Mouse (Mus musculus): ENCODE measurements at regions not wholly inside any gene's neighbourhood (a gene's known extent, or its start where the extent isn't known, plus 50 kb on each side); places are given as distances from the start of the nearest gene placed in this dataset.
"Not testable (repeated sequence)": the region's sequence is repeated elsewhere in the genome, so short reads cannot be mapped to it uniquely, and the experiment has no call there.

DNA sequence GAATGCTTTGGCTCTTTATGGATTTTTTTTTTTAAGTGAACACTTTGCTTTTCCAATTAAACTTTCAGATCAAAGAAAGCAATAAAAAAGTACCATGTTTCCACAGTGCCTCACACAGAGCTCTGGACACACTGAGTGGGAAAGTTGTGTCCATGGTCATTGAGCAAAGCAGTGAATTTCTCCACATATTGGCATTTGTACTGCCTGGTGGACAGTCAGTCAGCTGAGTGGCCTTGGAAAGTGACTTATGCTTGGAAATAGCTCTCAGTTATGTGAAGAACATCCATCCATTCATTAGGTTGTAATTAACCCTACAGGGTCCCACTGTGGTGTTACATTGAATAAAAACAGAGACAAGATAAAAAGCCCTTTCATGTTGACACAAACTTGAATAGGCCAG is 373.8 kb upstream of the Arid1b start:
- Histone ChIP-seq H3K9me3 (replicated peaks) (no peaks in the 10 kb centered on the region), H3K4me3 (no peak overlapping the region), H3K27ac (no peak overlapping the region), H3K9ac (no peak overlapping the region), H3K4me1 (no peaks in the 10 kb centered on the region), H3K27me3 (no peaks in the 10 kb centered on the region), H3K36me3 (ENCODE audit: poor library complexity, severe bottlenecking) (no peaks in the 10 kb centered on the region), H3K4me2 (no peak overlapping the region)
- no peak for ATAC-seq

DNA sequence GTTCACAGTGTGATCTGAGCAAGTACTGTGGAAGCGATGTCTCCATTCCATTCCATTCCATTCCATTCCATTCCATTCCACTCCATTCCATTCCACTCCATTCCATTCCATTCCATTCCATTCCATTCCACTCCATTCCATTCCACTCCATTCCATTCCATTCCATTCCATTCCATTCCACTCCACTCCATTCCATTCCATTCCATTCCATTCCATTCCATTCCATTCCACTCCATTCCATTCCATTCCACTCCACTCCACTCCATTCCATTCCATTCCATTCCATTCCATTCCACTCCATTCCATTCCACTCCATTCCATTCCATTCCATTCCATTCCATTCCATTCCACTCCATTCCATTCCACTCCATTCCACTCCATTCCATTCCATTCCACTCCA is 368.0 kb upstream of the Arid1b start:
- H3K4me2 ChIP-seq; H3K9me3 ChIP-seq (replicated peaks): not testable (repeated sequence)
- WGBS: 100% methylated on average over 1 of the region's 1 CpGs

GRCm38 (mm10) chr17:4627542-4627941 is 366.6 kb upstream of the Arid1b start:
- 88% methylated on average over 7 of the region's 7 CpGs for WGBS
- no peak overlapping the region for H3K27ac ChIP-seq
- no peaks in the 10 kb centered on the region for H3K9me3 ChIP-seq (replicated peaks)
- no peaks in the 10 kb centered on the region for H3K4me1 ChIP-seq
- no peak overlapping the region for H3K4me3 ChIP-seq
- no peaks in the 10 kb centered on the region for H3K27me3 ChIP-seq
- no peak overlapping the region for H3K4me2 ChIP-seq
- H3K36me3 ChIP-seq (ENCODE audit: poor library complexity, severe bottlenecking): no peaks in the 10 kb centered on the region
- ATAC-seq: no peak
- no peak overlapping the region for H3K9ac ChIP-seq

More for the DNA sequence above, 368.0 kb upstream of the Arid1b start:
- ATAC-seq; H3K27me3 ChIP-seq; H3K36me3 ChIP-seq (ENCODE audit: poor library complexity, severe bottlenecking); H3K27ac ChIP-seq; H3K4me1 ChIP-seq; H3K9ac ChIP-seq; H3K4me3 ChIP-seq: not testable (repeated sequence)

DNA sequence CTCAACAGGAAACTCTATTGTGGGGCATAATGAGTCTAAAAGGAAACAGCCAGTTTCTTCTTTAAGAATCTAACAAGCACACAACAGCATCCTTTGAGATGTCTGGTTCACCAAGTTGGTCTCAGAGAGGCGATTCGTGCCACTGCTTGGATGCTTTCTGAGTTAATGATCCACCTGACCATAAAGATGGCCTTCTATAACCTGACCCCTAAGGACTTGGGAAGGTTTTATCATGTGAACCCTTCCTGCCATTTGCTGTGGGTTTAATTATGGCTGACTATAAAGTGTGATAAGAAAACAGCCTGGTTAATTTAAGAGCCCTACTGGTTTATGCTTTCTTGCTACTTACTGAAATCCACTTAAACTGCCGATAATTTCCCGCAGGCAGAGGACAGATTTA is 363.0 kb upstream of the Arid1b start:
- ATAC-seq: no peak
- H3K9ac ChIP-seq: no peak overlapping the region
- WGBS: 90% methylated on average over 4 of the region's 4 CpGs

GRCm38 (mm10) chr17:4632506-4632905 is 361.6 kb upstream of the Arid1b start:
- H3K9ac ChIP-seq: no peak overlapping the region
- no peak for ATAC-seq
- H3K4me3 ChIP-seq: no peak overlapping the region
- peaks cover 6% of the 10 kb centered on the region; the same call in 1 of the 2 replicates for H3K4me1 ChIP-seq
- no peaks in the 10 kb centered on the region for H3K27me3 ChIP-seq
- no peak overlapping the region for H3K4me2 ChIP-seq
- no peaks in the 10 kb centered on the region for H3K9me3 ChIP-seq (replicated peaks)
- H3K27ac ChIP-seq: no peak overlapping the region
- WGBS: 94% methylated on average over 2 of the region's 2 CpGs
- no peaks in the 10 kb centered on the region for H3K36me3 ChIP-seq (ENCODE audit: poor library complexity, severe bottlenecking)

More for the DNA sequence above, 363.0 kb upstream of the Arid1b start:
- Histone ChIP-seq H3K4me3 (no peak overlapping the region), H3K27ac (no peak overlapping the region), H3K36me3 (ENCODE audit: poor library complexity, severe bottlenecking) (no peaks in the 10 kb centered on the region), H3K4me1 (no peaks in the 10 kb centered on the region), H3K4me2 (no peak overlapping the region), H3K27me3 (no peaks in the 10 kb centered on the region), H3K9me3 (replicated peaks) (no peaks in the 10 kb centered on the region)

GRCm38 (mm10) chr17:4633771-4634170 is 360.4 kb upstream of the Arid1b start:
- no peaks in the 10 kb centered on the region for H3K9me3 ChIP-seq (replicated peaks)
- no peak overlapping the region for H3K4me3 ChIP-seq
- no peaks in the 10 kb centered on the region for H3K27me3 ChIP-seq
- no peak overlapping the region for H3K27ac ChIP-seq
- H3K4me1 ChIP-seq: peaks cover 6% of the 10 kb centered on the region; the same call in 1 of the 2 replicates
- no peak overlapping the region for H3K9ac ChIP-seq
- no peak overlapping the region for H3K4me2 ChIP-seq
- no peaks in the 10 kb centered on the region for H3K36me3 ChIP-seq (ENCODE audit: poor library complexity, severe bottlenecking)
- ATAC-seq: no peak
- WGBS: 61% methylated on average over 3 of the region's 3 CpGs

- H3K27me3 ChIP-seq: no peaks in the 10 kb centered on the region
- ATAC-seq: no peak
- WGBS: 23% methylated on average over 5 of the region's 5 CpGs
- H3K36me3 ChIP-seq (ENCODE audit: poor library complexity, severe bottlenecking): no peaks in the 10 kb centered on the region
- 0 out of 2 replicates have a peak overlapping the region, but pooled peaks have one; percentile 14 for H3K27ac ChIP-seq
- no peak overlapping the region for H3K9ac ChIP-seq
- peaks cover 6% of the 10 kb centered on the region; the same call in 1 of the 2 replicates for H3K4me1 ChIP-seq
- H3K4me2 ChIP-seq: no peak overlapping the region
- no peaks in the 10 kb centered on the region for H3K9me3 ChIP-seq (replicated peaks)
- H3K4me3 ChIP-seq: no peak overlapping the region
Observed at GRCm38 (mm10) chr17:4636796-4637353, 357.3 kb upstream of the Arid1b start.

DNA sequence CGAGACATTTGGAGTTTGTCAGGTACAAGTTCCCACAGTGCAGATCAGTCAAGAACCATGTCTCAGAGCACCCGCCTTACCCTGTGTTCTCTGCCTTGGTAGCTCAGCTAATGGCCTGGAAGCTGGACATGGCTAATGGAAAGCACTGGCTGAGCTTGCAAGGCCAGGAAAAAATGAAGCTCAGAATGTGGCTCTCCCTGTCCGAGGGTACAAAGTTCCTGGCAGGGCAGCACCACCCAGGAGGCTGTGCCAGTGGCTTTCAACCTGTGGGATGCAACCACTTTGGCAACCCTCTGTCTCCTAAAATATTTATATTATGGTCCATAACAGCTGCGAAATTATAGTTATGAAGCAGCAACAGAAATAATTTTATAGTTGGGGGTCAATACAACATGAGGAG is 354.6 kb upstream of the Arid1b start:
- no peak for ATAC-seq

DNA sequence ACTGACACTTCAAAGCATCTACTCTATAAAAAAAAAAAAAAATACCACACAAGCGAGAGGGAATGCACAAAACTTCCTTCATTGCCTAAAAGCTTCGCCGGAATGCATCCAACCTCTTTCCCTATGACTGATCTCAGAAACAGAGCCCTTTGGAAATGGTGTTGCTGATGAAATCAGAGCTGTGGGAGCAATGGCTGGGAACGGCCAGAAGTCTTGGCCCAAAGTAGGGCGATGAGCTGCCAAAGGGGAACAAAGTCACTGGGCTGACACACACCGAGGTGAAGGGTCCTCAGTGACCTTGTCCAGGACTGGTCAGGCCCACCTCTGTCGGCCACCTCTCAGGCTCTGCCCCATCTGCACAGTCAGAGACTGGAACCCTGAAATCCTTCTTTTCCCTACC is 353.6 kb upstream of the Arid1b start:
- Histone ChIP-seq H3K4me1 (peaks cover 6% of the 10 kb centered on the region; the same call in 1 of the 2 replicates), H3K4me2 (no peak overlapping the region), H3K36me3 (ENCODE audit: poor library complexity, severe bottlenecking) (no peaks in the 10 kb centered on the region), H3K9ac (no peak overlapping the region), H3K4me3 (no peak overlapping the region), H3K9me3 (replicated peaks) (no peaks in the 10 kb centered on the region), H3K27ac (no peak overlapping the region), H3K27me3 (no peaks in the 10 kb centered on the region)
- no peak for ATAC-seq
- 90% methylated on average over 7 of the region's 7 CpGs for WGBS

More for the DNA sequence above, 354.6 kb upstream of the Arid1b start:
- Histone ChIP-seq H3K27me3 (no peaks in the 10 kb centered on the region), H3K4me3 (no peak overlapping the region), H3K27ac (no peak overlapping the region), H3K4me1 (peaks cover 6% of the 10 kb centered on the region; the same call in 1 of the 2 replicates), H3K9me3 (replicated peaks) (no peaks in the 10 kb centered on the region), H3K36me3 (ENCODE audit: poor library complexity, severe bottlenecking) (no peaks in the 10 kb centered on the region), H3K9ac (no peak overlapping the region), H3K4me2 (no peak overlapping the region)
- 94% methylated on average over 4 of the region's 4 CpGs for WGBS

- Histone ChIP-seq H3K9ac (no peak overlapping the region), H3K9me3 (replicated peaks) (no peaks in the 10 kb centered on the region), H3K4me1 (peaks cover 6% of the 10 kb centered on the region; the same call in 1 of the 2 replicates), H3K27me3 (no peaks in the 10 kb centered on the region), H3K27ac (no peak overlapping the region), H3K4me2 (no peak overlapping the region), H3K4me3 (no peak overlapping the region), H3K36me3 (ENCODE audit: poor library complexity, severe bottlenecking) (no peaks in the 10 kb centered on the region)
- ATAC-seq: no peak
- 65% methylated on average over 4 of the region's 4 CpGs for WGBS
Observed at GRCm38 (mm10) chr17:4641166-4641565, 353.0 kb upstream of the Arid1b start.

GRCm38 (mm10) chr17:4642046-4642445 is 352.1 kb upstream of the Arid1b start:
- Histone ChIP-seq H3K36me3 (ENCODE audit: poor library complexity, severe bottlenecking) (no peaks in the 10 kb centered on the region), H3K4me1 (peaks cover under 1% of the 10 kb centered on the region; the same call in 1 of the 2 replicates), H3K9me3 (replicated peaks) (no peaks in the 10 kb centered on the region), H3K4me2 (no peak overlapping the region), H3K4me3 (no peak overlapping the region), H3K27ac (no peak overlapping the region), H3K9ac (no peak overlapping the region), H3K27me3 (no peaks in the 10 kb centered on the region)
- WGBS: 82% methylated on average over 1 of the region's 1 CpGs
- no peak for ATAC-seq

DNA sequence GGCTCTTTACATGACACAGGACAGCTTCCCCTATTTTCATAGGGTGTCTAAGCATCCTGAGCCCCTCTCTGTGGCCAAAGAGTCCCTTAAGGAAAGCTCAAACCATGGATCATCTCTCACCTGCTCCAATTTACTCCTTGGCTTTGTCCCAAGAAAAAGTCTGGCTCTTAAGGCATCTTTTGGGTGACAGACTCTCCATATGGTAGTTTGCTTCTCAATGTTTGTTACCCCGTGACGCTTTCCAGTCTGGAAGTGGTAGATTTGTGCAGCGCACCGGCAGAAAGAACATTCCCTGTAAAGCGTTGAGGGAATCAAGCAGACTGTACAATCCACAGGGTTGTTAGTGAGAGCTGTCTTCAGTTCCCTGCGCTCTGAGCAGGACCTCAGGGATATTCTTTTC is 350.8 kb upstream of the Arid1b start:
- Histone ChIP-seq H3K9ac (no peak overlapping the region), H3K4me1 (no peaks in the 10 kb centered on the region), H3K27me3 (no peaks in the 10 kb centered on the region), H3K36me3 (ENCODE audit: poor library complexity, severe bottlenecking) (no peaks in the 10 kb centered on the region), H3K9me3 (replicated peaks) (no peaks in the 10 kb centered on the region), H3K4me3 (no peak overlapping the region), H3K4me2 (no peak overlapping the region), H3K27ac (no peak overlapping the region)
- 90% methylated on average over 6 of the region's 6 CpGs for WGBS
- peak; percentile 33; the same call in 1 of the 2 replicates for ATAC-seq

GRCm38 (mm10) chr17:4648603-4649002 is 345.5 kb upstream of the Arid1b start:
- no peak overlapping the region for H3K27ac ChIP-seq
- no peak overlapping the region for H3K9ac ChIP-seq
- 92% methylated on average over 4 of the region's 4 CpGs for WGBS
- no peak overlapping the region for H3K4me3 ChIP-seq
- H3K4me2 ChIP-seq: no peak overlapping the region
- no peaks in the 10 kb centered on the region for H3K4me1 ChIP-seq
- H3K9me3 ChIP-seq (replicated peaks): no peaks in the 10 kb centered on the region
- no peak for ATAC-seq
- H3K27me3 ChIP-seq: no peaks in the 10 kb centered on the region
- H3K36me3 ChIP-seq (ENCODE audit: poor library complexity, severe bottlenecking): no peaks in the 10 kb centered on the region

Data from forebrain, embryonic 13.5 days (tissue).